Mouse (Mus musculus): ENCODE results near the gene Sez6.
A peak's percentile ranks its signal among the peaks of the same experiment; 100 is the strongest.

The Sez6 gene

GRCm38 (mm10) chr11:77980281-77981204, 49.9 kb downstream of the Sez6 start:
- peak in 1 of 2 experiments; percentile 67 for DNase-seq (ENCODE audit: low spot score in 2 of 2)

GRCm38 (mm10) chr11:77981609-77982440, 51.2 kb downstream of the Sez6 start:
- peak; percentile 93 to 96 for DNase-seq (ENCODE audit: low spot score in 2 of 2)

- peak; percentile 100 for DNase-seq (ENCODE audit: low spot score in 2 of 2)
Measured at GRCm38 (mm10) chr11:77982441-77982905, 51.9 kb downstream of the Sez6 start, which contains the start of gene Phf12. TSS of gene Phf12 (plus strand) at chr11:77982754.

- DNase-seq (ENCODE audit: low spot score in 2 of 2): peak; percentile 62 to 79
Measured at GRCm38 (mm10) chr11:77983191-77983936, 52.8 kb downstream of the Sez6 start.

- peak; percentile 63 for DNase-seq (ENCODE audit: low spot score in 2 of 2)
Measured at GRCm38 (mm10) chr11:77983937-77984835, 53.6 kb downstream of the Sez6 start.

- peak in 1 of 2 experiments; percentile 55 for DNase-seq (ENCODE audit: low spot score in 2 of 2)
Measured at GRCm38 (mm10) chr11:77984836-77985231, 54.2 kb downstream of the Sez6 start.

GRCm38 (mm10) chr11:77985541-77986065, 55.0 kb downstream of the Sez6 start:
- no peak for DNase-seq (ENCODE audit: low spot score in 2 of 2)

GRCm38 (mm10) chr11:77989071-77989690, 58.6 kb downstream of the Sez6 start:
- DNase-seq (ENCODE audit: low spot score in 2 of 2): no peak

GRCm38 (mm10) chr11:77995556-77995955, 65.0 kb downstream of the Sez6 start:
- no peak for DNase-seq (ENCODE audit: low spot score in 2 of 2)

- no peak for DNase-seq (ENCODE audit: low spot score in 2 of 2)
Measured at GRCm38 (mm10) chr11:78006446-78006845, 75.8 kb downstream of the Sez6 start.

- DNase-seq (ENCODE audit: low spot score in 2 of 2): peak in 1 of 2 experiments; percentile 63
Measured at GRCm38 (mm10) chr11:78019676-78020075, 89.1 kb downstream of the Sez6 start.

GRCm38 (mm10) chr11:78023607-78024006, 93.0 kb downstream of the Sez6 start:
- no peak for DNase-seq (ENCODE audit: low spot score in 2 of 2)

All from frontal cortex, postnatal 10 days (tissue).